Mouse (Mus musculus): ENCODE data around the gene Mgarp. TPM values are rescaled to one million over a fixed set of nuclear protein-coding genes. Genes with fewer than 3 reads are reported as not detected.
A peak's percentile ranks its signal among the peaks of the same experiment; 100 is the strongest.
"Not testable (repeated sequence)": the region's sequence is repeated elsewhere in the genome, so short reads cannot be mapped to it uniquely, and the experiment has no call there.

The Mgarp gene
- not detected in 2 replicates for total RNA-seq (2017)

GRCm38 (mm10) chr3:51396219-51397068, at the start of gene Mgarp:
Gene Mgarp (minus strand): TSS chr3:51396738.
- peak; percentile 87 to 92 for ATAC-seq (replicated peaks in 1 of 2; ENCODE audit: insufficient read depth in 1 of 2, low FRiP score in 2 of 2, low TSS enrichment in 1 of 2, low read depth in 1 of 2, poor library complexity in 2 of 2, severe bottlenecking in 2 of 2)

- no peak for ATAC-seq (replicated peaks in 1 of 2; ENCODE audit: insufficient read depth in 1 of 2, low FRiP score in 2 of 2, low TSS enrichment in 1 of 2, low read depth in 1 of 2, poor library complexity in 2 of 2, severe bottlenecking in 2 of 2)
Measured at GRCm38 (mm10) chr3:51434871-51435595, 38.5 kb upstream of the Mgarp start.

GRCm38 (mm10) chr3:51434364-51434763, 37.8 kb upstream of the Mgarp start:
- ATAC-seq (replicated peaks in 1 of 2; ENCODE audit: insufficient read depth in 1 of 2, low FRiP score in 2 of 2, low TSS enrichment in 1 of 2, low read depth in 1 of 2, poor library complexity in 2 of 2, severe bottlenecking in 2 of 2) = not testable (repeated sequence)

GRCm38 (mm10) chr3:51425394-51425793, 28.9 kb upstream of the Mgarp start:
- no peak for ATAC-seq (replicated peaks in 1 of 2; ENCODE audit: insufficient read depth in 1 of 2, low FRiP score in 2 of 2, low TSS enrichment in 1 of 2, low read depth in 1 of 2, poor library complexity in 2 of 2, severe bottlenecking in 2 of 2)

- peak in 1 of 2 experiments; percentile 51; a peak in 3 of 4 replicates for ATAC-seq (replicated peaks in 1 of 2; ENCODE audit: insufficient read depth in 1 of 2, low FRiP score in 2 of 2, low TSS enrichment in 1 of 2, low read depth in 1 of 2, poor library complexity in 2 of 2, severe bottlenecking in 2 of 2)
Measured at GRCm38 (mm10) chr3:51421921-51422320, 25.4 kb upstream of the Mgarp start.

GRCm38 (mm10) chr3:51417966-51418365, 21.4 kb upstream of the Mgarp start:
- ATAC-seq (replicated peaks in 1 of 2; ENCODE audit: insufficient read depth in 1 of 2, low FRiP score in 2 of 2, low TSS enrichment in 1 of 2, low read depth in 1 of 2, poor library complexity in 2 of 2, severe bottlenecking in 2 of 2) = no peak

GRCm38 (mm10) chr3:51417485-51417884, 20.9 kb upstream of the Mgarp start:
- ATAC-seq (replicated peaks in 1 of 2; ENCODE audit: insufficient read depth in 1 of 2, low FRiP score in 2 of 2, low TSS enrichment in 1 of 2, low read depth in 1 of 2, poor library complexity in 2 of 2, severe bottlenecking in 2 of 2) = no peak

GRCm38 (mm10) chr3:51417135-51417458, 20.6 kb upstream of the Mgarp start:
- no peak for ATAC-seq (replicated peaks in 1 of 2; ENCODE audit: insufficient read depth in 1 of 2, low FRiP score in 2 of 2, low TSS enrichment in 1 of 2, low read depth in 1 of 2, poor library complexity in 2 of 2, severe bottlenecking in 2 of 2)

- peak in 1 of 2 experiments; percentile 24; a peak in 2 of 4 replicates for ATAC-seq (replicated peaks in 1 of 2; ENCODE audit: insufficient read depth in 1 of 2, low FRiP score in 2 of 2, low TSS enrichment in 1 of 2, low read depth in 1 of 2, poor library complexity in 2 of 2, severe bottlenecking in 2 of 2)
Measured at GRCm38 (mm10) chr3:51416364-51417134, 20.0 kb upstream of the Mgarp start.

- ATAC-seq (replicated peaks in 1 of 2; ENCODE audit: insufficient read depth in 1 of 2, low FRiP score in 2 of 2, low TSS enrichment in 1 of 2, low read depth in 1 of 2, poor library complexity in 2 of 2, severe bottlenecking in 2 of 2) = peak; percentile 51; a peak in 2 of 4 replicates
Measured at GRCm38 (mm10) chr3:51416073-51416363, 19.5 kb upstream of the Mgarp start.

- ATAC-seq (replicated peaks in 1 of 2; ENCODE audit: insufficient read depth in 1 of 2, low FRiP score in 2 of 2, low TSS enrichment in 1 of 2, low read depth in 1 of 2, poor library complexity in 2 of 2, severe bottlenecking in 2 of 2) = peak; percentile 89 to 94
Measured at GRCm38 (mm10) chr3:51415098-51416072, 18.8 kb upstream of the Mgarp start, which contains the start of gene Naa15. Gene Naa15 (plus strand): TSS chr3:51415148.

- ATAC-seq (replicated peaks in 1 of 2; ENCODE audit: insufficient read depth in 1 of 2, low FRiP score in 2 of 2, low TSS enrichment in 1 of 2, low read depth in 1 of 2, poor library complexity in 2 of 2, severe bottlenecking in 2 of 2) = no peak
Measured at GRCm38 (mm10) chr3:51413276-51413675, 16.7 kb upstream of the Mgarp start.

- no peak for ATAC-seq (replicated peaks in 1 of 2; ENCODE audit: insufficient read depth in 1 of 2, low FRiP score in 2 of 2, low TSS enrichment in 1 of 2, low read depth in 1 of 2, poor library complexity in 2 of 2, severe bottlenecking in 2 of 2)
Measured at GRCm38 (mm10) chr3:51412457-51412856, 15.9 kb upstream of the Mgarp start.

GRCm38 (mm10) chr3:51408561-51409183, 12.1 kb upstream of the Mgarp start, which contains the start of gene Ndufc1:
Gene Ndufc1 (minus strand): TSS chr3:51408988.
- ATAC-seq (replicated peaks in 1 of 2; ENCODE audit: insufficient read depth in 1 of 2, low FRiP score in 2 of 2, low TSS enrichment in 1 of 2, low read depth in 1 of 2, poor library complexity in 2 of 2, severe bottlenecking in 2 of 2) = peak; percentile 92 to 99

- no peak for ATAC-seq (replicated peaks in 1 of 2; ENCODE audit: insufficient read depth in 1 of 2, low FRiP score in 2 of 2, low TSS enrichment in 1 of 2, low read depth in 1 of 2, poor library complexity in 2 of 2, severe bottlenecking in 2 of 2)
Measured at GRCm38 (mm10) chr3:51407870-51408560, 11.5 kb upstream of the Mgarp start.

- no peak for ATAC-seq (replicated peaks in 1 of 2; ENCODE audit: insufficient read depth in 1 of 2, low FRiP score in 2 of 2, low TSS enrichment in 1 of 2, low read depth in 1 of 2, poor library complexity in 2 of 2, severe bottlenecking in 2 of 2)
Measured at GRCm38 (mm10) chr3:51402628-51403027, 6.1 kb upstream of the Mgarp start.

All from hematopoietic stem cell, adult 5-6 weeks (primary cell).